Mouse (Mus musculus) heart, postnatal 0 days (tissue): ENCODE results near the gene Kcnh3. TPM values are rescaled to one million over a fixed set of nuclear protein-coding genes. Genes with fewer than 3 reads are reported as not detected.

Experiments used
- ATAC-seq: fragments of 200-750 bp; cut with Nextera tagmentation; 2 replicates; pipeline ENCODE4 v1.8.0; 2017; ENCODE audit warnings: low read depth, moderate number of reproducible peaks, moderate library complexity; ENCODE audit not compliant: insufficient read depth
- DNase-seq: peaks from one replicate; pipeline ENCODE4 v3.0.0-alpha.2; 2016; ENCODE audit warnings: low spot score
- H3K27ac ChIP-seq: fragments of 300-500 bp; sonication (generic); 2 replicates; pipeline ENCODE4 v1.5.1; 2014; ENCODE audit warnings: low read depth, mild to moderate bottlenecking
- H3K27me3 ChIP-seq: fragments of 300-500 bp; sonication (generic); 2 replicates; pipeline ENCODE4 v1.6.1; 2014; ENCODE audit warnings: low read length, mixed read lengths; ENCODE audit not compliant: control insufficient read depth, insufficient read depth
- H3K36me3 ChIP-seq: fragments of 300-500 bp; sonication (generic); replicated peaks from 2 replicates; pipeline ENCODE4 v1.6.1; 2014; ENCODE audit warnings: low read length, mixed read lengths; ENCODE audit not compliant: control insufficient read depth, insufficient read depth
- H3K4me1 ChIP-seq: fragments of 300-500 bp; sonication (generic); 2 replicates; pipeline ENCODE4 v1.6.1; 2014; ENCODE audit warnings: antibody characterized with exemption; ENCODE audit not compliant: control insufficient read depth, insufficient read depth
- H3K4me2 ChIP-seq: fragments of 300-500 bp; sonication (generic); 2 replicates; pipeline ENCODE4 v1.6.1; 2014; ENCODE audit warnings: low read depth, mild to moderate bottlenecking, low read length, moderate library complexity
- H3K4me3 ChIP-seq: fragments of 300-500 bp; sonication (generic); 2 replicates; pipeline ENCODE4 v1.5.1; 2014; ENCODE audit warnings: low read depth, low read length
- H3K9ac ChIP-seq: fragments of 300-500 bp; sonication (generic); replicated peaks from 2 replicates; pipeline ENCODE4 v1.6.1; 2014; ENCODE audit warnings: low read depth, low read length, mixed read lengths
- H3K9me3 ChIP-seq: fragments of 300-500 bp; sonication (generic); replicated peaks from 2 replicates; pipeline ENCODE4 v1.6.1; 2016; ENCODE audit warnings: low read length; ENCODE audit not compliant: control insufficient read depth
- CTCF ChIP-seq: IDR thresholded peaks from 2 replicates; pipeline ENCODE4 v1.5.1; 2016; ENCODE audit warnings: antibody characterized with exemption, control low read depth, low read depth
- EP300 ChIP-seq: IDR thresholded peaks from 2 replicates; pipeline ENCODE4 v1.6.1; 2016; ENCODE audit warnings: antibody characterized with exemption, low read depth
- WGBS: fragments of 180-500 bp; shearing (Covaris S2); extraction: QIAGEN DNeasy Blood & Tissue Kit; methylation state at CpG from one replicate; pipeline ENCODE4 v1.1.7; 2014; 5-methylcytosine and 5-hydroxymethylcytosine counted together
- polyA plus RNA-seq: library from polyadenylated mRNA; unstranded; fragments of >200 nt; fragmentation: Nextera tagmentation; extraction: Ambion mirVana; gene quantifications from 2 replicates; pipeline ENCODE4 v1.2.1, GENCODE M21; 2015
- total RNA-seq: library from RNA; depleted of rRNA; stranded (reverse); fragments of >200 nt; gene quantifications from 2 replicates; pipeline ENCODE4 v1.2.3, GENCODE M21; 2014; ENCODE audit warnings: low replicate concordance; rRNA removed

Gene Kcnh3
- total and polyA plus RNA-seq, 2 experiments from 2014 or later: 0.08 to 0.19 TPM

- DNase-seq: no peak
- Histone ChIP-seq H3K4me1 (peaks cover 9% of the 10 kb centered on the region), H3K4me2 (no peak overlapping the region), H3K36me3 (no peaks in the 10 kb centered on the region), H3K27ac (no peak overlapping the region), H3K9me3 (no peaks in the 10 kb centered on the region), H3K9ac (no peak overlapping the region), H3K27me3 (no peaks in the 10 kb centered on the region), H3K4me3 (no peak overlapping the region)
- 76% methylated on average over 11 of the region's 11 CpGs for WGBS
- TF ChIP-seq EP300 (no peak), CTCF (no peak)
- no peak for ATAC-seq
These were observed 65.9 kb downstream of the Kcnh3 start for GRCm38 (mm10) chr15:99290586-99290985.

Other genes starting within 250 kb of the Kcnh3 start
- gene Tuba1c, start 195.0 kb upstream of the Kcnh3 start, total RNA-seq: 309 and 399 TPM in 2 replicates
- gene Tuba1c, start 195.0 kb upstream of the Kcnh3 start, polyA plus RNA-seq: 73.8 and 97.1 TPM in 2 replicates
- 2.0 TPM in 1 of 2 replicates, not detected in the other for gene Prph, start 169.7 kb upstream of the Kcnh3 start, total RNA-seq
- 0.07 and 0.84 TPM in 2 replicates for gene Prph, start 169.7 kb upstream of the Kcnh3 start, polyA plus RNA-seq
- 16.2 and 19.1 TPM in 2 replicates for gene Troap, start 150.3 kb upstream of the Kcnh3 start, total RNA-seq
- gene Troap, start 150.3 kb upstream of the Kcnh3 start, polyA plus RNA-seq: 7.0 and 8.1 TPM in 2 replicates
- gene C1ql4, start 137.0 kb upstream of the Kcnh3 start, total RNA-seq: not detected in 2 replicates
- 0.20 TPM in 1 of 2 replicates, not detected in the other for gene C1ql4, start 137.0 kb upstream of the Kcnh3 start, polyA plus RNA-seq
- gene Dnajc22, start 131.7 kb upstream of the Kcnh3 start, total RNA-seq: 2.3 TPM in 1 of 2 replicates, not detected in the other
- 0.29 and 0.61 TPM in 2 replicates for gene Dnajc22, start 131.7 kb upstream of the Kcnh3 start, polyA plus RNA-seq
- gene Spats2, start 98.9 kb upstream of the Kcnh3 start, total RNA-seq: 17.6 and 22.5 TPM in 2 replicates
- gene Spats2, start 98.9 kb upstream of the Kcnh3 start, polyA plus RNA-seq: 15.0 and 16.1 TPM in 2 replicates
- 211 and 235 TPM in 2 replicates for gene Mcrs1, start 27.1 kb downstream of the Kcnh3 start, total RNA-seq
- gene Mcrs1, start 27.1 kb downstream of the Kcnh3 start, polyA plus RNA-seq: 128 and 141 TPM in 2 replicates
- 25.4 and 26.9 TPM in 2 replicates for gene Prpf40b, start 70.2 kb downstream of the Kcnh3 start, total RNA-seq
- 27.4 and 29.3 TPM in 2 replicates for gene Prpf40b, start 70.2 kb downstream of the Kcnh3 start, polyA plus RNA-seq
- not detected in 2 replicates for gene Fam186b, start 71.0 kb downstream of the Kcnh3 start, total RNA-seq
- gene Fam186b, start 71.0 kb downstream of the Kcnh3 start, polyA plus RNA-seq: 0.07 and 0.22 TPM in 2 replicates
- 18.2 and 21.6 TPM in 2 replicates for gene Fmnl3, start 145.6 kb downstream of the Kcnh3 start, total RNA-seq
- gene Fmnl3, start 145.6 kb downstream of the Kcnh3 start, polyA plus RNA-seq: 10.1 and 12.1 TPM in 2 replicates
- 190 and 225 TPM in 2 replicates for gene Tmbim6, start 168.0 kb downstream of the Kcnh3 start, total RNA-seq
- gene Tmbim6, start 168.0 kb downstream of the Kcnh3 start, polyA plus RNA-seq: 188 and 200 TPM in 2 replicates
- 7.5 and 35.0 TPM in 2 replicates for gene Nckap5l, start 232.9 kb downstream of the Kcnh3 start, total RNA-seq
- gene Nckap5l, start 232.9 kb downstream of the Kcnh3 start, polyA plus RNA-seq: 3.7 and 5.0 TPM in 2 replicates
- 3.5 and 11.0 TPM in 2 replicates for gene Bcdin3d, start 249.9 kb downstream of the Kcnh3 start, total RNA-seq
- gene Bcdin3d, start 249.9 kb downstream of the Kcnh3 start, polyA plus RNA-seq: 12.5 and 13.1 TPM in 2 replicates